Mouse (Mus musculus): ENCODE data around the gene Gramd1b.

The Gramd1b gene

GRCm38 (mm10) chr9:40311813-40312212 is 219.4 kb downstream of the Gramd1b start:
- peak; percentile 58 for DNase-seq (ENCODE audit: low read depth, low spot score)

GRCm38 (mm10) chr9:40309876-40310275 is 221.3 kb downstream of the Gramd1b start:
- DNase-seq (ENCODE audit: low read depth, low spot score) = no peak

GRCm38 (mm10) chr9:40307311-40307710 is 223.9 kb downstream of the Gramd1b start:
- DNase-seq (ENCODE audit: low read depth, low spot score) = no peak

GRCm38 (mm10) chr9:40304243-40304642 is 226.9 kb downstream of the Gramd1b start:
- no peak for DNase-seq (ENCODE audit: low read depth, low spot score)

GRCm38 (mm10) chr9:40302375-40302774 is 228.8 kb downstream of the Gramd1b start:
- DNase-seq (ENCODE audit: low read depth, low spot score) = no peak

- no peak for DNase-seq (ENCODE audit: low read depth, low spot score)
Measured at GRCm38 (mm10) chr9:40301475-40301874, 229.7 kb downstream of the Gramd1b start.

- DNase-seq (ENCODE audit: low read depth, low spot score) = no peak
Measured at GRCm38 (mm10) chr9:40300018-40300989, 230.9 kb downstream of the Gramd1b start.

GRCm38 (mm10) chr9:40299323-40299722 is 231.9 kb downstream of the Gramd1b start:
- DNase-seq (ENCODE audit: low read depth, low spot score) = no peak

GRCm38 (mm10) chr9:40297969-40298368 is 233.2 kb downstream of the Gramd1b start:
- DNase-seq (ENCODE audit: low read depth, low spot score) = no peak

GRCm38 (mm10) chr9:40296251-40296650 is 234.9 kb downstream of the Gramd1b start:
- no peak for DNase-seq (ENCODE audit: low read depth, low spot score)

- no peak for DNase-seq (ENCODE audit: low read depth, low spot score)
Measured at GRCm38 (mm10) chr9:40294866-40295265, 236.3 kb downstream of the Gramd1b start.

- DNase-seq (ENCODE audit: low read depth, low spot score) = no peak
Measured at GRCm38 (mm10) chr9:40294210-40294609, 237.0 kb downstream of the Gramd1b start.

GRCm38 (mm10) chr9:40293740-40294139 is 237.4 kb downstream of the Gramd1b start:
- DNase-seq (ENCODE audit: low read depth, low spot score) = no peak

GRCm38 (mm10) chr9:40293286-40293685 is 237.9 kb downstream of the Gramd1b start:
- DNase-seq (ENCODE audit: low read depth, low spot score) = no peak

- no peak for DNase-seq (ENCODE audit: low read depth, low spot score)
Measured at GRCm38 (mm10) chr9:40292475-40292874, 238.7 kb downstream of the Gramd1b start.

- no peak for DNase-seq (ENCODE audit: low read depth, low spot score)
Measured at GRCm38 (mm10) chr9:40282968-40283367, 248.2 kb downstream of the Gramd1b start.

- no peak for DNase-seq (ENCODE audit: low read depth, low spot score)
Measured at GRCm38 (mm10) chr9:40279438-40279837, 251.7 kb downstream of the Gramd1b start.

- DNase-seq (ENCODE audit: low read depth, low spot score) = no peak
Measured at GRCm38 (mm10) chr9:40277671-40278070, 253.5 kb downstream of the Gramd1b start.

GRCm38 (mm10) chr9:40275904-40276303 is 255.3 kb downstream of the Gramd1b start:
- no peak for DNase-seq (ENCODE audit: low read depth, low spot score)

GRCm38 (mm10) chr9:40272822-40273221 is 258.4 kb downstream of the Gramd1b start:
- no peak for DNase-seq (ENCODE audit: low read depth, low spot score)

GRCm38 (mm10) chr9:40271075-40271474 is 260.1 kb downstream of the Gramd1b start:
- no peak for DNase-seq (ENCODE audit: low read depth, low spot score)

GRCm38 (mm10) chr9:40269880-40270279 is 261.3 kb downstream of the Gramd1b start:
- DNase-seq (ENCODE audit: low read depth, low spot score) = no peak
